Mouse (Mus musculus) retina, embryonic 14.5 days (tissue): ENCODE data around the gene Dock1.

Experiments
- DNase-seq: peaks from one replicate; pipeline ENCODE4 v3.0.0-alpha.2; 2015; ENCODE audit warnings: low spot score

Dock1 gene

GRCm38 (mm10) chr7:135063886-135064285 is 393.4 kb downstream of the Dock1 start:
- no peak for DNase-seq

DNA sequence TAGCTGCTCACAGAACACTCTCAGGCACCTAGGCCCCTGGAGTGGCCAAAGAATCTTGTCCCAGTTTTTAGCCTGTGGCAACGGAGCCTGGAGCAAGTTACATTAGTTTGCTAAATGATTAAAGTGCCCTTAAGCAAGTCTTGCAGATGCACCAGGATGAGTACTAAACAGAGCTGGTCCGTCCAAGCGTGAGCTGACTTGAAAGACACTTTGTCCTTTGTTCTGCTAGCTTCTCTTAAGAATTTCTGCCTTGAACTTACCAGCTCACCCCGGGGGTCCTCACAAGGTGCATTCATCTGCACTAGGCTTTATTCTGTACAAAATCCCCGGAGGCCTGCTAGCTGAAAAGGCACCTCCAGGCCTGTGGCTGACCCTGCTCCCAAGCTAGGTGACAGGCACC is 394.8 kb downstream of the Dock1 start:
- DNase-seq = peak; percentile 55

GRCm38 (mm10) chr7:135068887-135069286 is 398.4 kb downstream of the Dock1 start:
- no peak for DNase-seq

GRCm38 (mm10) chr7:135076904-135077303 is 406.4 kb downstream of the Dock1 start:
- no peak for DNase-seq

GRCm38 (mm10) chr7:135077340-135077739 is 406.9 kb downstream of the Dock1 start:
- peak; percentile 33 for DNase-seq

DNA sequence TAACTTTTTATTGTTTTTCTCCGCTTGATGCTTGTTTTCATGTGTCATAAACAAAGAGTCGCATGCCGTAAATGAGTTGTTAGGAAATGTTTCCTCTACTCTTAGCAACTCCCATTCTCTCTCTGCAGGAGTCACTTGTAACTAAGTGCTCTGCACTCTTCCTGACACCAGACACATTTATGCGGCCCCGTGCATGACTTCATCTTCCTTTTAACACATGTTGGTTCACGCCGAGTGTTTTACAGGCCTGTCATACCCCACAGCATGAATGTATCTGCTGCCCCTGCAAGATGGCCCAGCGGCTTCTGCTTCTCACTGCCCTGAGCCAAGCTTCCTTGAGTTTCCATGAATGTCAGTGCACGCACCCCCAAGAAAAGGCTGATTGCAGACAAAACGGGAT is 407.4 kb downstream of the Dock1 start:
- DNase-seq = no peak

- no peak for DNase-seq
Observed at GRCm38 (mm10) chr7:135083421-135083820, 413.0 kb downstream of the Dock1 start.

DNA sequence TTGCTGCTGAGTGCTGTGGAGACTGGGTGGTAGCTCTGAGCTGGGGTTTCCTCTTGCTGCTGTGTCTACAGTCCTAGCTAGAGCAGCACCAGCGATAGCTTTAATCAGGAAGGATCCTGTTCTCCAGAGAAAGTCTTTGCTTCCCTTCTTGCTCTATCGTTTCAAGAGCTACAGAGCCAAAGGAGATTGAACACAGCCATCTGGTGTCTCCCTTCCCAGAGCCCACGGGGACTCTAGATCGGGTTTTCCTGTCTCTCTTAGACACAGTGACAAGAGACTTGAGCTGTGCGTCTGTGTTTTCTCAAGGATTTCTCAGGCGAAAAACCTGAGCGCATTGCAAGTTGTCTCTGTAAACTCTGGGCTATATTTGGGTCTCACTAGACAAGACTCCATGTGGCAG is 413.6 kb downstream of the Dock1 start:
- no peak for DNase-seq

DNA sequence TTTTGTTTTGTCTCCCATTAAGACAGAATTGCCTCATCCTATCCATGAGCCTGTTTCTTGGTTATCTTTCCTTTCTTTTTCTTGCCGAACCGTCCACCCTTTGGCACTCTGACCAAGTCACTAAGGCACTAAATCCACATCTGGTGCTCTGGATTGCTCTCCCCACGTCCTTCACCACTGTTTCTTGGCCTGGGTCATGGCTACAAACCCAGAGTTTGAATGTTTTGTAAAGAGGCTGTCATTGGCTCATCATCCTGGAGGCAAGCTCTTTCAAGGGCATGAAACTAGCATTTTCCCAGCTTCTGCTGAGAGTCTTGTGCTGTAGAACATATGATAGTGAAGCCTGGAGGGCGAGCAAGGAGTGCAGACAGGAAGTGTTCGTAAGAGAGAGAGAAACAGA is 416.1 kb downstream of the Dock1 start:
- no peak for DNase-seq

GRCm38 (mm10) chr7:135089626-135090025 is 419.2 kb downstream of the Dock1 start:
- no peak for DNase-seq

GRCm38 (mm10) chr7:135093851-135094250 is 423.4 kb downstream of the Dock1 start:
- DNase-seq = no peak

GRCm38 (mm10) chr7:135101921-135102320 is 431.5 kb downstream of the Dock1 start:
- DNase-seq = no peak

DNA sequence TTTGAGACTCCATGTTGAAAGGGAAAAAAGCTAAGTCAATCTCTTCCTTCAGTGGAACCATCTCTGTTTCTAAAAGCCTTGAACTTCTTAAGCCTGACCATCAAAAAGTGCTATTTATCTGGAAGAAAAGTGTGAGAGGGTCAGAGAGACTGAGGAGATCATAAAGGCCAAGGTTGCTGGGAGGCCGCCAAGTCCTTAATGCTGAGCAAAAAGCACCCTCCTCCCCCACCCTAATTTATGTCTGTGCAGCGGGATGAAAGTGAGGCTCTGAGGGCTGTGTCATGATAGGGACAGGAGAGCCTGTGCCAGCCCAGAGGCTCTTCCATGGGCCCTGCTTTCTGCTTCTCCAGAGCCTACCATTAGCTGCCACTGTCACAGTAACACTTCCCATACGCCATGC is 436.1 kb downstream of the Dock1 start:
- DNase-seq = no peak

GRCm38 (mm10) chr7:135110307-135110706 is 439.9 kb downstream of the Dock1 start:
- no peak for DNase-seq

DNA sequence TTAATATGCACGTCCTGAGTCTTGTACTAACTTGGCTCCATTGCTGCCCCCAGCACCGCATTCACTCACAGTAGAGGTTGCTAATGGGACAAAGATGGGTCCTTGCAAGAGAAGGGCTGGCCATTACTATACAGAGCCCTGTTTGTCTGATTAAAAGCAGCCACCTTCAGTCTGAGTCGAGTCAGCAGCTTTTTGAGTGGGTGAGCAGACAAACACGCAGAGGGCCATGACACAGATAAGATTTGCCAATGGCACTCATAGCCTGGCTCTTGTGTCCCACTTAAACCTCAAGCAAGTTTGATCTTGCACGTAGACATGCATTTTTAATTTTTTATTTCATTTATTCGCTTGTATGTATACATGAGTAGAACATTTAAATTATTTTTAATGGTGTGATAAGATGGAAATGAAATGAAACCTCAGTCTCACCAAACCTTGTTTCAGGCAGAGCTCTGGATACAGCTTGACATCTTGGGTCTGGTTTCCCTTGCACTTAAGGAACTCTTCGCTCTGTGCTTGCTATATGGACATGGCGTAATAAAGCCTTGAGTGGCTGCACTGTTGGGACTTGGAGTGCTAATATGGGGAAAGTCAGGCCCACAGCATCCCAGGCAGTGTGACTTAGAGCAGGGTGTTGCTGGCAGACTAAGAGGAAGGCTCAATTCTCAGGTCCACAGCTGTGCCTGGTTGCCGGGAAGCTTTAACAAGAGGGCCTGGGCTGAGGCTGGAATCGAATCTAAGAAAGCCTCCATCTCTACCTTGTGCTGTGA is 455.0 kb downstream of the Dock1 start:
- DNase-seq = no peak

DNA sequence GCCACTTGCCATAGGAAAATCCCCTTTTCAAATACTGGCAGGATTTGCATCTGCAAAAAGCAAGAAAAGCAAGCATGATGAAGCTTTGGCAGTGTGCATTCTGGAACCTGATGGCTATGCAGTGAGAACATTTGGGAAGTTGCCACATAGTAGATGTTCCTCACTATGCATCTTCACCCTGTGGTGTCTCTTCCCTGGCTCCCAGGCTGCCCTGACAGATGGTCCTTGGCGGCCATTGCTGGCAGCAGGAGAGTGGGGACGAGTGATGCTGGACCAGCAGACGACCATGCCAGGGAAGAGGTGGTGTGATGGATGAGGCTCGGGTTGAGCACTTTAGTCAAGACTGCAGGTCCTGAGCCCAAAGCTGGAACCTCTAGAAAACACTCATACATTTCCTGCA is 462.0 kb downstream of the Dock1 start:
- DNase-seq = no peak

DNA sequence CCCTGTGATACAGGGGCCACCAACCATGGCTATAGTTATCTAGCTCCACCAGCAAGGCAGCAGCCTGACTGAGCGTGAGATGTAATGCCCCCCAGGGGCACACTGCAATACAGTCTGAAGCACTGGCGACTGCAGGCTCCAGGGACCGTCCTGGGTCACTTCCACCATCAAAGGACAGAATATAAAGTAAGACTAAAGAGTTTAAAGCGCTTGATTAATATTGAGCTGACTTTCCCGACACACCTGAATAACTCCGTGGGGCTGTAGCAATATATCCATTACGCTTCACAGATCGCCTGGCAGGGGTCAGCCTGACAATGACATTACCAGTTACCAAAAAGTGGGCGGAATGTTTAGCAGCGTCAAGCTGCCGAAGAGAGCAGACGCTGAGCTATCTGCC is 464.2 kb downstream of the Dock1 start:
- peak; percentile 10 for DNase-seq

- no peak for DNase-seq
Observed at GRCm38 (mm10) chr7:135139153-135139612, 468.7 kb downstream of the Dock1 start.

GRCm38 (mm10) chr7:135144731-135145130 is 474.3 kb downstream of the Dock1 start:
- no peak for DNase-seq

- DNase-seq = no peak
Observed at GRCm38 (mm10) chr7:135150926-135151325, 480.5 kb downstream of the Dock1 start.

GRCm38 (mm10) chr7:135157571-135157970 is 487.1 kb downstream of the Dock1 start:
- DNase-seq = no peak

DNA sequence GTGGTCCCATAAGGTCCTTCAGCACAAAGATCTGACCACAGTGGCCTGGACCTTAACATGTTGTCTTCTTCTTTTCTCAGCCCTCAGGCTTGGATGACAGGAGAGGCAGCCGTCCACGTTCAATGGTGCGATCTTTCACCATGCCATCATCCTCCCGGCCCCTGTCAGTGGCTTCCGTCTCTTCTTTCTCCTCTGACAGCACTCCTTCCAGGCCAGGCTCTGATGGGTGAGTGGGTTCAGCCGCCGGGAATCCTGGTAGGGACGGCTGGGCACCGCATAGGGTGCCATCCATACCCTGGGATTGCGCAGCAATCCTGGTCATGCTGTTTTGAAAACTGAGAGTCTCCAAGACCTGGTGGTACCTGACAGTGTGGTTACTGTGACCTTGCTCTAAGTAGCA is 487.9 kb downstream of the Dock1 start:
- DNase-seq = no peak

GRCm38 (mm10) chr7:135159606-135160005 is 489.2 kb downstream of the Dock1 start:
- peak; percentile 57 for DNase-seq

DNA sequence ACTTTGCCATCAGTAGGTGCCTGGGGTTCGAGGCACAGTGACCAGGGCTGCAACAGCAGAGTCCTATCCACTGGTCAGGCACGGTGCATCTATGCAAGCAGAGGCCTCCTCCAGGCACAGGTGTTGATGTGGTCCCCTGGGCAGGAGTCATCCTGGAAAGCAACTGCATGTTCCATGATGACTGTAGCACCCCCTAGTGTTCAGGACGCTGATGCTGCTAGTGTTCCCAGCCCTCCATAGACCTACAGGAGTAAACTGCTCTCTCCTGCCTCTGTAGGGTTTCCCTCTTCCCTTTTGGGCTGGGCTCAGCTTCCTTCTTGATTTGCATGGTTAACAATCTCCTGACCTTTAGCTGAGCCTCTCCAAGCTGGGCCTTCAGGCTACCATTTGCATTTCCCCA is 494.7 kb downstream of the Dock1 start:
- DNase-seq = peak; percentile 83
